Mouse (Mus musculus): ENCODE data around the gene Sox5.
"Not testable (repeated sequence)": the region's sequence is repeated elsewhere in the genome, so short reads cannot be mapped to it uniquely, and the experiment has no call there.

Gene Sox5

DNA sequence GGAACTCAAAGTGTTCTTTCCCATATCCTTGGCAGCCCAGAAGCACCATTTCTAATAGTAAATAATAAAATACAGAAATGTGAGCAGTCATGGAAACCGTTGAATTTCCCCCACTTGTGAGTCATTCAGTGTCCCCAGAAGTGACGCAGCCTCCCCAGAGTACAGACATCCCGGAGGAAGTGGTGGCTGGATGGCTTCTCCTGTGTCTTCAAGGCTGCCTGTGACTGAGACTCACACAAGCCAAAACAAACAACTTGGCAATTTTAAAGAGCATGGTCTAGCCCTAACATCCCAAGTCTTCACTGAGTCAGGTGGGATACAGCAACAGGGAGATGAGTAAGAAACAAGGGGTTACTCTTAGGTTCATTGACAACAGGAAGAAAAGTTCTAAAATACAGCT is 511.5 kb downstream of the Sox5 start:
- no peak for DNase-seq

DNA sequence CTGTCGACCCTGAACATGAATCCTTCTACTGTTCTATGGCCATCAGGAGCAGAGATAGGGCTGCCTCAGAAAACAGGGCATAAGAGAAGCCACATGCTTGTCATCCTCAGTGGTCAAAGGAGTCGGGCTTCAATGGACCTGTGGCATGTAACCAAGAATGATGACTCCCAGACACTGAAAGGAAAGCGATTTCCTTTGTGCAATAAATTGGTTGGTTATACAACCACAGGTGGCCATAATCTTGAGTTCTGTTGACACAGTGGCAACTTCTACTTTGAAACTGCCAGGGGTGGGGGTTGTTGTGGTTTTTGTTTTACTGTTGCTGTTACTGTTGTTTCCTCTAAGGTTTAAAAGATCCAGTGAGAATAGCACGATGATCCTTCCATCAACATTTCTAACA is 512.1 kb downstream of the Sox5 start:
- DNase-seq: no peak

DNA sequence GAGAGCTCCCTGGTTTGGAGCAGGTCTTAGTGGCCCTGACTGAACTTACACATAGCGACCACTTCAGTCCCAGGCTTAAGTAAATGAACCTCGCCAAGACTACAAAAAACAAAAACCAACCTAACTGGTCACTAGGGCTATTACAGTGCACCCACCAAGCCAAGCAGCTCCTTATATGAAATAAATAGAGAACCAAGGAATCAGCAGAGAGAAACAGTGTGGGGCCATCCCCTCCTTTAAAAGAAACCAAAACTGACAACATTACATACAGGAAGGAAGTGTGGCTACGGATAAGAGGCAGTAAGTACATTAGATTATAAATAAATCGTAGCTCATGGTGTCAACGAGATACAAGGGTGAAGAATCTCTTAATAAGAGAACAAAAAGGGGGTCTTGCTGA is 516.0 kb downstream of the Sox5 start:
- DNase-seq: no peak

DNA sequence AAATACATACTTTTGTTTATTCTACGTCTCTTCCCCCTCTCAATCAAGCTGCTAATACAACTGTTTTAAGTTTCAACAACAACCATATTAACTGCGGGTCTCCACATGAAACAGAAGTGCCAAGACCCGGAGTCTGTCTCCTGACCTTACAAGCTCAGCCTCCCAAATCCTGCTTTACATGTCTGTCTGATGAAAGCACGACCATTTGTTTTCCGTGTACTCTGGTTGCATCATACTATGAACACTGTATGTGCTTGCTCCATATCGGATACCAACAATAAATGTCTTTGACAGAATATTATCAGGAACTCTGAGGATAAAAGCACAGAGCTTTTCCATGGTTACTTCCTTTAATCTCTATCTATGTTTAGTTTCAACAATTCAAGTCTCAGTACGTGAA is 516.8 kb downstream of the Sox5 start:
- DNase-seq: no peak

DNA sequence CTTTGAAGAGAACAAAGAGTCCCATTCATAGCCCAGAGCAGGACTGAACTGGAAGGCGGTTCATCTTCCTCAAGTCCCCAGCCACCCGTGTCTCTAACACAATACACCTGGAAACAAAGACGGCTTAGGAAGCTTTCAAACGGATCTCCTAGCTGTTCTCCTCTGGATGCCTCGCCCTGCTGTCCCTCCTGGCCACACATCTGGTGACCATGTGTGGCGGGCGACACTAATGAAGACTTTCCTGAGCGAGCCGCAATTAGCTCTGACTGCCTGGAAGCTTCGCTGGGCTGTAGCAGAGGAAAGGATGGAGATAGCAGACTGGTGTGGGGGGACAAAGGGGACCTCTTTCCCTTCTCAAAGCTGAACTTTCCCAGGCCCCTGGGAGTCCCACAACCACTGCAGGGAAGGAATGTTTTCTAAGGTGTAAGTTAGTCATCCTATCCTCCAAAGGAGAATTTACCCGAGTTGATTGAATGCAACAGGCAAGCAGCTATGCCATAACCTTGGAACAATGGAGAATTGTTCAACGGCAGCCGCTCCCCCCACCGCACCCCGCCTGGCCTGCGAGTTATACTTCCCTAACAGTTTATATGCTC is 517.4 kb downstream of the Sox5 start:
- no peak for DNase-seq

DNA sequence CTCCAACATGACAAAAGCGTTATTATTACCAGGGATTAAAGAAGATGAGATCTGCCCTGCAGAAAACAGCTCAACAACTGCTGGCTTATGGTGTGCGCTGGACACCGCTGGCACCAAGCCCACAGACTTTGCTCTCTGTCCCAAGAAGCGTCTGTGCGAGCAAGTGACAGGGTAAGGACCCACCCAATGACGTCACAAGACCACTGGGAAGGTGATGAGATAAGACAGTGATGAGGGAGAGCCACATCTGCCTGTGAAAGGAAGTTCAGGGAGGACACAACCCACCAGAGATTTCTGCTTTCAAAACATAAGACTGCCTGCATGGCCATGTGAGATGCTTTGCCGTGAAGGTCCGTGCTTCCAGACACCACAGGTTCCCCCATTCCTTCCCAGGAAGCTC is 525.3 kb downstream of the Sox5 start:
- DNase-seq: no peak

DNA sequence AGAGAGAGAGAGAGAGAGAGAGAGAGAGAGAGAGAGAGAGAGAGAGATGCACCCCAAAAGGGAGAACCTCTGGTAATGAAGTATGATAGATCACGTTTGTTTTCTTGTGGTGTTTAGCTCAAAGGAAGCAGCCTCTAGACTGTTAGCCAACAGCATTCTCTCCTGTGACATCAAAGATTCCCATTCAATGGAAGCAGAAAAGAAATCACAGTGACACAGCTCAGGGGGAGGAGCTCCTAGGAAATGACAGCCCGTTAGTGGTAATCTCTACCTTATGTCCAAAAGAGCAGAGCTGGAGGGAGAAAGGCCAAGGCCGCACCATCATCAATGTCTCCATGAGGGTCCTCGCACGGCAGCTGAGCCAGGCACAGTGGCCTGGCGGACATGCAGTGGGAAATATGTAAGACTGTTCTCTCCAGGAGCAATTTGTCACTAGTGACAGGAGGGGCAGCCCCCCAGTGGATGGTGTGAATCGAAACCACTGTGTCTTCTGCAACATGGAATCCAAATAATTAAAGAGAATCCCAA is 529.5 kb downstream of the Sox5 start:
- DNase-seq: no peak

DNA sequence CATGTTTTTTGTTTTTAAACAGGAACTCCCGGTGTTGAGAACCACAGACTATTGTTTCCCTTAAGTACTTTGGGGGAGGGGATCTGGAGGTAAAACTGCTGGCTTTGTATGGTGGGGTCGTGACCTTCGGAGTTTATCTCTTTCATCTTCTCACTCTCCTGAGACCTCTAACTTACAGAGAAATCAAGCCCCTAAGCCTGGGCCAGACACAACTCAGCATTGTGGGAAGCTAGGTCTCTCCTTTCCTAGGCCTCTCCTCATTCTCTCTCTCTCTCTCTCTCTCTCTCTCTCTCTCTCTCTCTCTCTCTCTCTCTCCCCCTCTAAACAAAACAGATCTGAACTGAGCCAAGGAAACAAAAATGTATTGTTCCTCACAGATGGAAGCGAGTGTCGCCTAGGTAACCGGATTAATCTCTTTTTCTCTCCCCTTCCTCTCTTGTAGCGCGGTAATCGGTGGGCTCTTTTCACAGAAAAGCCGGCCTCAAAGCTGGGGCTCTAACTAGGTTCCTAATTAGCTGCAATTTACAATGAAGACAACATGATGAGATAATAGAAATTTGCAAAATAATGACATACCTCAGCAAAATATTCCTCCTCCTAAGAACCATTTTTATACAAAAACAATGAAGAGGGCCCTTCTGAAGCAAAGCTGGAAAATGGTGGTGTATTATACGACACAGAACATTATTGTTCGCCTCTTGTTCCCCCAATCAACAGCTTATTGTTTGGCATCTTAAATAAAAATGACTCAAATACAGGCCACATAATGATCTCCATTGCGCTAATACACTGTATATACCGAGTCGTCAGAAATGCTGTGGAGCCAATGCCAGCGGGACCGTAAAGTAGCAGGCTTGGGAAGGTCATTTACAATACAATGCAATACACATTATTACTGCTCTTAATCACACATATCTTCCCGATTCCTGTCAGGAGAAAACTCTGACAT is 530.3 kb downstream of the Sox5 start:
- DNase-seq: no peak

DNA sequence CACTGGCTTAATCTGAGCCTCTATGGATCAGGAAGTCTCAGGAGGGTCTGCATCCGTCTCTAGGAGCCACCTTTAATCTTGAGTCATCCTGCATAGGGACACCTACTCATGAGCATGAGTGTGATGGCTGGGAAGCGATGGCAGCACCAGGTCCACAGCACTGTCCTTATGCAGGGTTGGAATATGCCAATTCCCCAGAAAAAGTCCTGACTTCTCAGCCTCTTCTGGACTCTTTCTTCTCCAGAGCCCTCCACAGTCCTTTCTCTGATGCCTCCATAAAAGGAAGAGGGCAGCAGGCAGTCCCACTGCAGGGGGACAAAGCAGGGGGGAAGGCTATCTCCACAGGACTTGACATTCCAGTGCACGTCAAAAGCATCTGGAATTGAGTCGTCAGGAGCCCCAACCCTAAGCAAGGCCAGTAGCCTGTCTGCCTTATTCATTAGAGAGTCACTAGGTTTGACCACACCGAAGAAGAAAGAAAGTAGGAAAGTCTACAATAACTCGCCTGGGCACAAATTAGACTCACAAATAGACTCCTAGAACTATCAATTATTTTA is 531.1 kb downstream of the Sox5 start:
- DNase-seq: no peak

DNA sequence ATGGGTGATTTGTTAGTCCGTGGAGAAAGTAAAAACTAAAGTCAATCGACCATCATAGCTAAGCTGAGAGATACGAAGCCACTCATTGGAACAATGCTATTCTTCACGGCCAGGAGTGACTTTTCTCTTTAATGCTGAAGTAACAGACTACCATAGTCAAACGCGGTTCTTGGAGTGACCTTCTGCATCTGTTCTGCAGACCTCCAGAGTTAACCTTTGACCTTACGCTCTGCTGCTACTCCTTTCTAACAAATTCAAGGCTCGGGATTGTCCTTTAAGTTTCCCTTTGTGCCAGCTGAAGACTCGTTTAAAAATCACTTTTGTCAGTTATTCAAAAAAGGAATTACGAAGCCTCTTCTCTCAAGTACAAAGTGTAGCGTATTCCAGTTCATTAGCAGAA is 545.2 kb downstream of the Sox5 start:
- no peak for DNase-seq

DNA sequence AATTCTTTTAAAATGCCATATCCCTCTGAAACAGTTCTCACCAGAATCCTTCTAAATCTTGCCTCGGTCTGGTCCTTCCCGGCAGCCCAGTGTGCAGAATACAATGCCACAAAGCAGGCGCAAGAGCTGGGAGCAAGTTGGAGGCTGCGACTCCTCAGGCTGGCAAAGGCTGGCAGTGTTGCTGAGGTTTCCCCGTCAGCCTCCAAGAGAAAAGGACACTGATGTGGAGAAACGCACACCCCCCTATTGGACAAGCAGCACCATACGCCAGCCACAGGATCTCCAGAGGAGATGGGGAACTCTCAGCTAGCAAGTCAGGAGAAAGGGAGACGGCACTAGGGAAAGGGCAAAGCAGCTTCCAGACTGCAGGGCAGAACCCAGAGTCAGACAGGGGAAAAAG is 577.8 kb downstream of the Sox5 start:
- DNase-seq: no peak

DNA sequence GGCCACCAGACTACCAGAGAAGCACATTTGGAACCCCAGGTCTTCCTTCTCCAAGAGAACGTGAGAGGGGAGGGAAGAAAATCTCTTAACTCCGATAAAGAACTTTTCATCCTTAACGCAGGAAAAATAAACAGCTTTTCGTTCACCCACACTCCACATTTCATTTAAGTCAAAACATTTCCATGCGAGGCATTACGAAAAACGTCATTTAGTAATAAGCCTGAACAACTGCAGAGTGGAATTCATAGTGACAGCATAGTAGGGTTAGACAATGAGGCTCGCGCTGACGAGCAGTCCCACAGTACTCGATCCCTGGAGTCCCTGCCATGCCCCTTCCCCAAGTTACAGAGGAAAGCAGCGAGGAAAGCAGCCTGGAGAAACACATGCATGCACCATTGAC is 578.8 kb downstream of the Sox5 start:
- no peak for DNase-seq

DNA sequence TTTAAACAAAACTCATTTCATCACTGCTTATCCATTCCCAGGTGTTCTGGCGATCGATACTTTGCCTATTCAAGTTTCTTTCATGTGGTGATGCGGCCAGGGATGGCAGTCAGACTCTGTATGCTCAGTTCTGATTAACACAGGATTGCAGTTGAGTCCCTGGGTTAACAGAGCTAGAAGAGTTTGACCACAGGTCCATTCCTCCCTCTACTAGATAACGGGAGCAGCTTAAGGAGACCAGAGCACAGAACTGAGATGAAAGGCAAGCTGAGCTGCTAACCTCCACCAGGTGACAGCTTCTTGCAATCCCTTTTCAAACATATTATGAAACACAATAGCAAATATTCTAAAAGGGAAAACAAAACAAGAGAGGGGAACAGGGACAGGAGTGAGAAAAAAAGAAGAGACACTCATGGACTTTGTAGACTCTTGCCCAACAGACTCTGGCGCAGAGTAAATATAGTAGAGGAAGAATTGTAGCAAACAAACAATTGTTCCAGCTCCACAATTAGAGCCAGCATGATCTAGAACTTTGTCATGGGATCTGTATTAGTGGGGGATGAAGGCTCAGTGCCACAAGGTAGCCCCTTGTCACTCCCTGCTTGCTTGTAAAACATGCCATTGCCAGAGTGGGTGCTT is 580.3 kb downstream of the Sox5 start:
- DNase-seq: no peak

DNA sequence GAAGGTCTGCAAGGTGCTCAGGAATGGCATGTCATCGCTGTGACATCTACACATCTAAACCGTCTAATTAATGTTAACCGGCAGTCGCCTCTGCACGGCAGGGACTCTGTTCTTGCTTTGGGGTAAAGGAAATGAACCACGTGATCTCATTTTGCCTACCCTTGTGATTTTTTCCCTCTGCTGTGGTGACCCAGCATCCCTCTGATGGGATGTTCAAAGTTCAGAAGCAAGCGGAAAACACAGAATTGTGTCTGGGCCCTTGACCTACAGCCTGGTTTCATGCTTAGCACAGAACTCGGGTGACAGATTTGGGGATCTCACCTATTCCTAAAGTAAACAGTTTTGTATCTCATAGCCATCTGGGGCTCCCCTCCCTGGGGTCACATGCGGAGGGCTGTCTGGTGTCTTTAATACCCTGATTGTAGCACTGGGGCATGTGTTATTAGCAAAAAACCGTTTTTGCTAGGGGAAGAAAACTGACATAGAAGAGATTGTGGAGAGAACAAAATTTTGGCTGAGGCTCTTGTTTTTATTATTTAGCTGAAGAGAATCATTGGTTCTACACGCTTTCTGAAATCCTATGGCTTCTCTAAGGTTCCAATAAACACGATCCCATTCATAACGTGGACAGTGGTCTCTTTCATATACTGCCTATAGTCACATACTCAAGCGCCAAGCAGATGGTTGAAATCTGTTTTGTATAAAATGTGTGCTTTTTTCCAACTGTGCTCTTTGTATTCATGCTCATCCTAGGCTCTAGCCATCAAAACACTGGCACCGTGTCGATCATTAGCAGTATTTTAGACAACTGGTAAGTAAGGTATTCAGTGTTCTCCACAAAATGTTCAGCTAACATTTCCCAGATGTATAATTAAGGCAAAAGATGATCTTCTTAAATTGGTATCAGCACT is 584.3 kb downstream of the Sox5 start:
- DNase-seq: no peak

DNA sequence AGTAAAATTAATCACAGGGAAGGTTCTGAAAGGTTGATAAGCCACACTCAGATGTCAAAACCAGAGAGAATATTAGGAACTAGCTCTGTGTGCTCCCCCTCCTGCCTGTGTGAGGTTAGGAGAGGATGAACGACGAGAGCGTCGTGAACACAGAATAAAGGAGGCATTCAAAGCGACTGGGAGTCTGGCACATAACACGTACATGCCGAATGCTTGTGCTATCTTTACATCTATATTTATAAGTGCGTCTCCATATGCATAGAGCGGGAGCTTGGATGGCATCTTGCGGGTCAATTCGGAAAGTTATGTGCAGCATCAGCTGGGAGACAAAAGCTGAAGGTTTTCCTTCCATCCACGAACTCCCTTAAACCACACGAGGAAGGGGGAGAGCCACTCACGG is 585.8 kb downstream of the Sox5 start:
- no peak for DNase-seq

DNA sequence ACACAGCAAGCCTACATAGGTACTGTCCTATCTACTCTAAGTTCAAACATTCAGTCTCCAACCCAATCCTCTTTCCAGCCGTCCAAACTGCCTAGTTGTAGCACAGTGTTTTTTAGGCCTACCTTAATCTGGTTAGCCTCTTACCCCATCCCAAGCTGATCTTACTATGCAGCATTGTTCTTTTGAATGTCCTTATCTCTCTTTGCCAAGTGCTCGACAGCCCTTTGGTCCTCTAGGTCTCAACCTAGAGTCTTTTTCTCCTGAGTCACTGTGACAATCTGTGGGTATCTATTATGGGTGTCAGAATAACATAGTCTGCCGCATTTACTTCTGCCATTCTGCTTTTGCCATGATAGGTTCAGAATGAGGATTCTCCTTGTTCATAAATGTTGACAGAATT is 598.7 kb downstream of the Sox5 start:
- DNase-seq: no peak

DNA sequence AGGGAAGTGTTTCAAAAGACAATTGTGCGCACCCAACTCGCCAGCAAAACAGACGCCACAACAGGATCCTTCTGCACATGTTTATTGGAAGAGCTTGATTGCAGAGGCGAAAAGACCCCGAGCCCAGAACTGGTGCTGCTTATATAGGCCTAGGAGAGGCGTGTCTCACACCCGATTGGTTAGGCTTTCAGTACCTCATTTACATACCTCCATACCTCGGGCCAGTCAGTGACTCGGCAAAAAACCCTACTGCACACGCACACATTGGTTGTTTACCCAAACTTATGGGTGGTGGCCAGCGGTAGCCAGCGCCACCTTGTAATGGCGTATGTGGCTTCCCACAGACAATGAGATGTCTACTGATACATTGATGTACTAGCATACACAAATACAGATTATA is 599.3 kb downstream of the Sox5 start:
- not testable (repeated sequence) for DNase-seq

DNA sequence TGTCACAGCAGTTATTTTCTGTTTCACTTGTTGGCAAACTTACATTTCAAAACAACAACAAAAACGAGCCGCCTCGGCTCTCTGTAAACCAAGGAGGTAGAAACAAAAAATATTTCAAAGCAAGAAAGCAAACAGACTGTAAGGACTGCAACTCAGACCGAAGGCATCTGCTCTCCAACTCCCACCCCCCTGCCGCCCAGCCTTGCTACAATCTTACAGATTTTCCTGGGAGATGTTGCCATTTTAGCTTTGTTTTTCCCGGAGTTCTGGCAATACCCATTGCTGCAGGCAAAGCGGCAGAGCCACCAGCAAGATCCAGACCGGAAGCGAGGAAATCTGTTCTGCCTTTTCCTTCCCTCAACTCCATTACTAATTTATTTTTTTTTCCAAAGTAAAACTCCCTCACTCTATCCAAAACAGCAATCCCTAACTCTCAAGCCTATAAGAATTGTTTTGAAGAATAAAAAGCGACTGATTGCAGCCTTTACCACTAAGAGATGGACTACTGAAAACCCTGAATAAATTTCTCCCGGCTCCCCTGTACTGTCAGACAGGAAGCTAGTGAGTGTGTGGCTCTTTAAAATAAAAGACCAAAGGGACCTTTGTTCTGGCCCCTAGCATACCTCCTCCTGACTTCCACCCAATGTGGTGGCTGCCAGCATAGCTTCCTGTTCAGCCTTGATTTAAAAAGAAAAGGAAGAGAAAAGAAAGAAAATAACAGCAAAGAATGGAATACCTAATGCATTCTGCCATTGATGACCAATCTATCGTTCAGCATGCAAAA is 600.5 kb downstream of the Sox5 start:
- no peak for DNase-seq

DNA sequence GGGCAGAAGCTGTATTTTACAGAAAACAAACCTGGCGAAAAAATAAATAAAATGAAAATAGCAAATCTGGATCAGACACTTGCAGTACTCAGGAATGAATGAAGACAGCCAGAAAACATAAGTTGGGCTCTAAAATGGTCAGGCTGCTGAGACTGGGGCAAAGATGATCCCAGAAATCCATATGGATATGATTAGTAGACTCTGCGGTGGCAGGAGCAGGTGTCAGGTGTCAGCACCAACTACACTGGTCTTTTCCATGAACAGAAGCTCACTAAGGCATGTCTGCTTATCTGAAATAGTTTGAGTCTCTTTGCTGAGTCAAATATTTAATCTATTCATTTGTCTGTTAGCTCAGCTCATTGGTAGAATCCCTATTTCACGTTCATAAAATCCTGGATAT is 602.7 kb downstream of the Sox5 start:
- DNase-seq: no peak

DNA sequence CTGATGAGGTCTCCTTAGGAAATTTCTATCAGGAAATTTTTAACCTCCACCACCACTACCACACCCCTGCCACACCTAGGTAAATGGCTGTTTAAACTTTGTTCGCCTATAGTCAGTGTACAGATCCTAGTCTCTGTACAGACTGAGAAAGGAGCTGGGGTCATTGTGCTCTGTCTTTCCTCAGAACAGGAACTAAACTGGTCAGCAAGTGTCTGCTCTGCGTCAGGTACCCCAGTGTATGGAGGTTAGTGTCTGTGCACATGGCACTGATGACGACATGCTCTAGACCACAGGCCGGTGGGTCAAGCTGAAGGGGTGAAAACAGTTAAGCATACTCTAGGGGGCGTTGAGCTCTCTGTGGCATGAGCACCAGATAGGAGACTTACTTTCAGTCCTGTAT is 605.1 kb downstream of the Sox5 start:
- DNase-seq: no peak

DNA sequence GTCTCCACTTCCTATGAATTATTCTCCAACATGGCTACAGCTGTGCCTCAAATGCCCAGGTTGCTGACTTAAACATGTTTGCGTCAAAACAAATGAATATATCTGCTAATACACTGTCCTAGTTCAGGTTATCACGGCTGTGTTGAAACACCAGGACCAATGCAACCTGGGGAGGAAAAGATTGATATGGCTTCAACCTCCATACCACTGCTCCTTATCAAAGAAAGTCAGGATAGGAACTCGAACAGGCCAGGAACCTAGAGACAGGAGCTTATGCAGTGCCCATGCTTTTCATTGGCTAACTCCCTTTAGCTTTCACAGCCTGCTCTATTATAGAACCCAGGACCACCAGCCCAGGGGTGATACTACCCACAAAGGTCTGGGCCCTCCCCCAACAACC is 606.2 kb downstream of the Sox5 start:
- DNase-seq: no peak

DNA sequence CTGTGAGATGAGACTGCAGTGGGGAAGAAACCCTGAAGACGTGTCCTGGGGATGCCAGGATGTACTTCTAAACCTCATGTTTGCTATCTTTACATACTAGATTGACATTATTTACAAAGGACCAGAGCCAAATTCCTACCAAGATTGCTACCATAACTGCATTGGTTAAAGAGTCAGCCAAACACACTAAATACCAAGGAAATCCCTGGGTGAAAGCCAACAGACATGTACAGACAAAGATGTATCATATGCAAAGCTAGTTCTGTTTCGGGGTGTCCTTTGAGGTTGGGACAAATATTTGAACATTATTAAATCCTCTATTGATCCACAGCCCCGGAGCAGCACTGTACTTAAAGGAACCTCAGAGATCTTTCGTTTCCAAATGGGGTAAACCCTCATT is 611.2 kb downstream of the Sox5 start:
- no peak for DNase-seq

All from liver (tissue).